Mouse (Mus musculus) G1E (cell line): ENCODE measurements around the gene Flot2. TPM values are rescaled to one million over a fixed set of nuclear protein-coding genes. Genes with fewer than 3 reads are reported as not detected.

Experiments
- ATAC-seq: 2 replicates; pipeline ENCODE4 v1.8.0; 2016; ENCODE audit warnings: mild to moderate bottlenecking; ENCODE audit not compliant: insufficient number of reproducible peaks, poor library complexity, low FRiP score, severe bottlenecking; ENCODE audit errors: extremely low read depth
- DNase-seq: peaks from one replicate; pipeline ENCODE4 v3.0.0; 2012; ENCODE audit warnings: low spot score
- H3K27me3 ChIP-seq: 2 replicates; pipeline ENCODE4 v1.6.1; 2012; ENCODE audit warnings: mild to moderate bottlenecking, low read length, inconsistent platforms; ENCODE audit not compliant: insufficient read depth
- H3K36me3 ChIP-seq: replicated peaks from 2 replicates; pipeline ENCODE3; 2012; ENCODE audit warnings: mild to moderate bottlenecking, inconsistent platforms
- H3K4me1 ChIP-seq: 2 replicates; pipeline ENCODE4 v1.6.1; 2012; ENCODE audit warnings: low read depth, low read length, inconsistent platforms, mixed read lengths; ENCODE audit not compliant: insufficient read depth
- H3K4me3 ChIP-seq: 2 replicates; pipeline ENCODE4 v1.5.1; 2012; ENCODE audit warnings: low read depth, mild to moderate bottlenecking, inconsistent platforms, low read length, moderate library complexity, mixed read lengths
- H3K9me3 ChIP-seq: replicated peaks from 2 replicates; pipeline ENCODE4 v1.6.1; 2012; ENCODE audit warnings: inconsistent platforms
- CTCF ChIP-seq: IDR thresholded peaks from 2 replicates; pipeline ENCODE4 v1.5.1; 2012; ENCODE audit warnings: low read depth, low read length, inconsistent platforms, mixed read lengths
- GATA1 ChIP-seq: IDR thresholded peaks from 2 replicates; pipeline ENCODE4 v1.6.1; 2012; ENCODE audit warnings: borderline replicate concordance, low read length, inconsistent platforms, mixed read lengths
- GATA2 ChIP-seq: IDR thresholded peaks from 2 replicates; pipeline ENCODE4 v1.6.1; 2012; ENCODE audit warnings: low read depth, low read length, inconsistent platforms, borderline replicate concordance
- POLR2AphosphoS5 ChIP-seq: IDR thresholded peaks from 2 replicates; pipeline ENCODE4 v1.6.1; 2012; ENCODE audit warnings: low read depth, low read length, inconsistent platforms; ENCODE audit not compliant: insufficient replicate concordance
- TAL1 ChIP-seq: conservative IDR thresholded peaks from 2 replicates; pipeline ENCODE4 v1.6.1; 2012; ENCODE audit warnings: low read depth, low read length, inconsistent platforms, mixed read lengths
- polyA plus RNA-seq: library from polyadenylated mRNA; stranded (reverse); fragments of >175 nt; gene quantifications from 2 replicates; pipeline ENCODE4 v1.2.3, GENCODE M21; 2012
- total RNA-seq, 2 experiments: library from RNA; stranded (forward) in 1 of 2; stranded (reverse) in 1 of 2; fragments of 200-1000 nt in 1 of 2; fragments of >200 nt in 1 of 2; fragmentation: Nextera tagmentation in 1 of 2; gene quantifications; 2 replicates each; pipeline ENCODE4 v1.2.3; 2014 to 2017

Gene Flot2
- total and polyA plus RNA-seq, 3 experiments: 15.6 to 21.3 (median 19.4) TPM

- no peak overlapping the region for H3K4me3 ChIP-seq
- peaks cover 39% of the 10 kb centered on the region for H3K4me1 ChIP-seq
Measured at GRCm38 (mm10) chr11:78097077-78097476, 59.3 kb downstream of the Flot2 start.

GRCm38 (mm10) chr11:78100746-78101145, 63.0 kb downstream of the Flot2 start:
- H3K4me3 ChIP-seq: no peak overlapping the region
- peaks cover 29% of the 10 kb centered on the region for H3K36me3 ChIP-seq
- no peaks in the 10 kb centered on the region for H3K27me3 ChIP-seq
- TF ChIP-seq TAL1 (no peak), POLR2AphosphoS5 (no peak), GATA2 (no peak), CTCF (no peak), GATA1 (no peak)
- no peak for ATAC-seq
- H3K4me1 ChIP-seq: peaks cover 39% of the 10 kb centered on the region
- no peaks in the 10 kb centered on the region for H3K9me3 ChIP-seq
- no peak for DNase-seq

More at GRCm38 (mm10) chr11:78097077-78097476, 59.3 kb downstream of the Flot2 start:
- TF ChIP-seq TAL1: no peak
- no peak for TF ChIP-seq GATA1
- no peak for TF ChIP-seq POLR2AphosphoS5
- no peak for TF ChIP-seq GATA2
- TF ChIP-seq CTCF: no peak
- no peak for DNase-seq
- H3K36me3 ChIP-seq: peaks cover 23% of the 10 kb centered on the region
- no peaks in the 10 kb centered on the region for H3K9me3 ChIP-seq
- H3K27me3 ChIP-seq: no peaks in the 10 kb centered on the region
- ATAC-seq: no peak

GRCm38 (mm10) chr11:78102142-78102541, 64.4 kb downstream of the Flot2 start:
- TF ChIP-seq CTCF: no peak
- TF ChIP-seq TAL1: no peak
- TF ChIP-seq GATA2: no peak
- no peak for TF ChIP-seq POLR2AphosphoS5
- TF ChIP-seq GATA1: no peak
- Histone ChIP-seq H3K9me3 (no peaks in the 10 kb centered on the region), H3K36me3 (peaks cover 37% of the 10 kb centered on the region)

GRCm38 (mm10) chr11:78102958-78103747, 65.4 kb downstream of the Flot2 start:
- ATAC-seq (no peak), DNase-seq (no peak)
- Histone ChIP-seq H3K4me3 (no peak overlapping the region), H3K27me3 (no peaks in the 10 kb centered on the region), H3K36me3 (peaks cover 39% of the 10 kb centered on the region), H3K4me1 (peaks cover 24% of the 10 kb centered on the region), H3K9me3 (no peaks in the 10 kb centered on the region)
- 0 out of 2 replicates have a peak, but pooled peaks have one; percentile 30 for TF ChIP-seq CTCF
- TF ChIP-seq TAL1: no peak
- TF ChIP-seq GATA1: no peak

More at GRCm38 (mm10) chr11:78102142-78102541, 64.4 kb downstream of the Flot2 start:
- Histone ChIP-seq H3K27me3 (no peaks in the 10 kb centered on the region), H3K4me3 (no peak overlapping the region), H3K4me1 (peaks cover 28% of the 10 kb centered on the region)
- no peak for ATAC-seq
- no peak for DNase-seq

- no peak for ATAC-seq
Measured at GRCm38 (mm10) chr11:78104501-78104900, 66.8 kb downstream of the Flot2 start.

More at GRCm38 (mm10) chr11:78104501-78104900, 66.8 kb downstream of the Flot2 start:
- H3K4me1 ChIP-seq: peaks cover 26% of the 10 kb centered on the region
- peaks cover 42% of the 10 kb centered on the region for H3K36me3 ChIP-seq
- TF ChIP-seq TAL1: no peak
- no peak for TF ChIP-seq GATA2
- no peak for TF ChIP-seq POLR2AphosphoS5
- no peak for TF ChIP-seq CTCF
- no peak for TF ChIP-seq GATA1
- no peaks in the 10 kb centered on the region for H3K9me3 ChIP-seq
- H3K27me3 ChIP-seq: no peaks in the 10 kb centered on the region
- no peak for DNase-seq
- H3K4me3 ChIP-seq: no peak overlapping the region

Other genes with a start within 250 kb of the Flot2 start
- not detected in 2 replicates for gene Pipox, start 143.8 kb upstream of the Flot2 start, total RNA-seq (2014; fragmentation: Nextera tagmentation)
- 0.17 TPM in 1 of 2 replicates, not detected in the other for gene Pipox, start 143.8 kb upstream of the Flot2 start, total RNA-seq (2017)
- gene Pipox, start 143.8 kb upstream of the Flot2 start, polyA plus RNA-seq: not detected in 2 replicates
- gene Sez6, start 107.1 kb upstream of the Flot2 start, total RNA-seq (2014; fragmentation: Nextera tagmentation): not detected in 2 replicates
- 0.11 TPM in 1 of 2 replicates, not detected in the other for gene Sez6, start 107.1 kb upstream of the Flot2 start, total RNA-seq (2017)
- 0.03 and 0.10 TPM in 2 replicates for gene Sez6, start 107.1 kb upstream of the Flot2 start, polyA plus RNA-seq
- 157 and 172 TPM in 2 replicates for gene Phf12, start 55.2 kb upstream of the Flot2 start, total RNA-seq (2014; fragmentation: Nextera tagmentation)
- 23.0 and 24.7 TPM in 2 replicates for gene Phf12, start 55.2 kb upstream of the Flot2 start, total RNA-seq (2017)
- 212 and 215 TPM in 2 replicates for gene Phf12, start 55.2 kb upstream of the Flot2 start, polyA plus RNA-seq
- gene Dhrs13, start 5.7 kb upstream of the Flot2 start, total RNA-seq (2014; fragmentation: Nextera tagmentation): 7.2 and 11.0 TPM in 2 replicates
- gene Dhrs13, start 5.7 kb upstream of the Flot2 start, total RNA-seq (2017): 9.2 and 10.0 TPM in 2 replicates
- gene Dhrs13, start 5.7 kb upstream of the Flot2 start, polyA plus RNA-seq: 6.9 and 7.9 TPM in 2 replicates
- 60.3 and 65.4 TPM in 2 replicates for gene Eral1, start 42.5 kb downstream of the Flot2 start, total RNA-seq (2014; fragmentation: Nextera tagmentation)
- 35.0 and 35.7 TPM in 2 replicates for gene Eral1, start 42.5 kb downstream of the Flot2 start, total RNA-seq (2017)
- gene Eral1, start 42.5 kb downstream of the Flot2 start, polyA plus RNA-seq: 5.0 and 8.7 TPM in 2 replicates
- 14.1 and 18.1 TPM in 2 replicates for gene Fam222b, start 56.7 kb downstream of the Flot2 start, total RNA-seq (2014; fragmentation: Nextera tagmentation)
- gene Fam222b, start 56.7 kb downstream of the Flot2 start, total RNA-seq (2017): 1.5 and 1.9 TPM in 2 replicates
- gene Fam222b, start 56.7 kb downstream of the Flot2 start, polyA plus RNA-seq: 28.9 and 30.3 TPM in 2 replicates
- 26.2 and 42.8 TPM in 2 replicates for gene Traf4, start 127.7 kb downstream of the Flot2 start, total RNA-seq (2014; fragmentation: Nextera tagmentation)
- gene Traf4, start 127.7 kb downstream of the Flot2 start, total RNA-seq (2017): 7.0 and 9.2 TPM in 2 replicates
- gene Traf4, start 127.7 kb downstream of the Flot2 start, polyA plus RNA-seq: 53.0 and 74.4 TPM in 2 replicates
- gene Nek8, start 138.7 kb downstream of the Flot2 start, total RNA-seq (2014; fragmentation: Nextera tagmentation): 7.8 and 14.8 TPM in 2 replicates
- gene Nek8, start 138.7 kb downstream of the Flot2 start, total RNA-seq (2017): 7.8 and 9.9 TPM in 2 replicates
- gene Nek8, start 138.7 kb downstream of the Flot2 start, polyA plus RNA-seq: 7.3 and 8.5 TPM in 2 replicates
- 14.7 and 15.5 TPM in 2 replicates for gene Tlcd1, start 138.8 kb downstream of the Flot2 start, total RNA-seq (2014; fragmentation: Nextera tagmentation)
- gene Tlcd1, start 138.8 kb downstream of the Flot2 start, total RNA-seq (2017): 6.7 TPM in 2 replicates
- gene Tlcd1, start 138.8 kb downstream of the Flot2 start, polyA plus RNA-seq: 47.8 and 59.3 TPM in 2 replicates
- 1,467 and 1,695 TPM in 2 replicates for gene Rpl23a, start 145.7 kb downstream of the Flot2 start, total RNA-seq (2014; fragmentation: Nextera tagmentation)
- gene Rpl23a, start 145.7 kb downstream of the Flot2 start, total RNA-seq (2017): 2,502 and 2,557 TPM in 2 replicates
- 844 and 2,130 TPM in 2 replicates for gene Rpl23a, start 145.7 kb downstream of the Flot2 start, polyA plus RNA-seq
- 0.60 TPM in 1 of 2 replicates, not detected in the other for gene Rab34, start 150.5 kb downstream of the Flot2 start, total RNA-seq (2014; fragmentation: Nextera tagmentation)
- not detected in 2 replicates for gene Rab34, start 150.5 kb downstream of the Flot2 start, total RNA-seq (2017)
- 0.52 and 0.95 TPM in 2 replicates for gene Rab34, start 150.5 kb downstream of the Flot2 start, polyA plus RNA-seq
- gene Proca1, start 155.5 kb downstream of the Flot2 start, total RNA-seq (2014; fragmentation: Nextera tagmentation): not detected in 2 replicates
- gene Proca1, start 155.5 kb downstream of the Flot2 start, total RNA-seq (2017): 0.22 TPM in 1 of 2 replicates, not detected in the other
- not detected in 2 replicates for gene Proca1, start 155.5 kb downstream of the Flot2 start, polyA plus RNA-seq
- gene Sdf2, start 207.8 kb downstream of the Flot2 start, total RNA-seq (2014; fragmentation: Nextera tagmentation): 19.5 and 22.7 TPM in 2 replicates
- gene Sdf2, start 207.8 kb downstream of the Flot2 start, total RNA-seq (2017): 31.5 and 41.4 TPM in 2 replicates
- gene Sdf2, start 207.8 kb downstream of the Flot2 start, polyA plus RNA-seq: 2.3 and 7.8 TPM in 2 replicates
- gene Supt6, start 208.1 kb downstream of the Flot2 start, total RNA-seq (2014; fragmentation: Nextera tagmentation): 118 and 127 TPM in 2 replicates
- gene Supt6, start 208.1 kb downstream of the Flot2 start, total RNA-seq (2017): 34.5 and 44.9 TPM in 2 replicates
- 129 and 137 TPM in 2 replicates for gene Supt6, start 208.1 kb downstream of the Flot2 start, polyA plus RNA-seq
- 95.8 and 113 TPM in 2 replicates for gene 2610507B11Rik, start 223.8 kb downstream of the Flot2 start, total RNA-seq (2014; fragmentation: Nextera tagmentation)
- 53.9 and 55.8 TPM in 2 replicates for gene 2610507B11Rik, start 223.8 kb downstream of the Flot2 start, total RNA-seq (2017)
- gene 2610507B11Rik, start 223.8 kb downstream of the Flot2 start, polyA plus RNA-seq: 63.8 and 70.6 TPM in 2 replicates